Mouse (Mus musculus) thymus, postnatal 4 days (tissue): ENCODE measurements at regions not wholly inside any gene's neighbourhood (a gene's known extent, or its start where the extent isn't known, plus 50 kb on each side); places are given as distances from the start of the nearest gene placed in this dataset.

Experiments used
- DNase-seq: peaks from one replicate; pipeline ENCODE4 v3.0.0; 2021

- no peak for DNase-seq
Measured at GRCm38 (mm10) chr16:25042669-25043440, 243.8 kb upstream of the Tprg start.

DNA sequence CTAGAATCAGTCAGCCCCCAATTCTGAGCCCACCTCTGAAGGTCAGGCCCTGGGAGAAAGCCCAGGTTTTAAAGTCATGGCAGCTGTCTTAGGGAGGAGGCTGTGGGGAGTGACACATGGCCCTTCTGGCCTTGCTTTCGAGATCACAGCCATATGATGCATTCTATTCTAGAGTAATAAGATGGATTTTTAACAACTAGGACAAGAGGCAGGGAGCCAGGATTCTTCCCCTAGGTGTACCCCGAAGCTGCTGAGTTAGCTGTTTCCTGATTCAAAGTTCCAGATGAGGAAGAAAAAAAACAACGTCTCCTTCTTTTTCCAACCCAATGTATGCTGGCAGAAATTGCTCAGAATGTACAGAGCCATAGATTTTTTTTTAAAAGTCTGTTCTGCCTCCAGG, 242.0 kb upstream of the Tprg start:
- no peak for DNase-seq

DNA sequence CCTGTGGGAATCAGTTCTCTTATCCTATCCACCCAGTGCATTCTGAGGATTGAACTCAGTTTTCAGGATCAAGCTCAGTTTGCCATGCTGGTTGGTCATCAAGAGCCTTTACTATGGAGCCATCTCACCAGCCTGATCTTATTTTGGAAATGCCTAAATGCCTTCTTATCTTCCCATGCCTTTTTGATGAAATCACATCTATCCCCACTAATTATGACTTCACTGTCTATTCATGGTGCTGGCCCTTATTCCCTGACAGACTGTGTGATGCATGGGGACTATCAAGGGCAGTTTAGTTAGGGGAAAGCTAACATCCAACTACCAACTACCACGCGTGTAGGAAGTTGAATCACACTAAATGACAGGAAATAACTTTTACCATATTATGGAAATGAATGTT, 238.9 kb upstream of the Tprg start:
- DNase-seq = no peak

DNA sequence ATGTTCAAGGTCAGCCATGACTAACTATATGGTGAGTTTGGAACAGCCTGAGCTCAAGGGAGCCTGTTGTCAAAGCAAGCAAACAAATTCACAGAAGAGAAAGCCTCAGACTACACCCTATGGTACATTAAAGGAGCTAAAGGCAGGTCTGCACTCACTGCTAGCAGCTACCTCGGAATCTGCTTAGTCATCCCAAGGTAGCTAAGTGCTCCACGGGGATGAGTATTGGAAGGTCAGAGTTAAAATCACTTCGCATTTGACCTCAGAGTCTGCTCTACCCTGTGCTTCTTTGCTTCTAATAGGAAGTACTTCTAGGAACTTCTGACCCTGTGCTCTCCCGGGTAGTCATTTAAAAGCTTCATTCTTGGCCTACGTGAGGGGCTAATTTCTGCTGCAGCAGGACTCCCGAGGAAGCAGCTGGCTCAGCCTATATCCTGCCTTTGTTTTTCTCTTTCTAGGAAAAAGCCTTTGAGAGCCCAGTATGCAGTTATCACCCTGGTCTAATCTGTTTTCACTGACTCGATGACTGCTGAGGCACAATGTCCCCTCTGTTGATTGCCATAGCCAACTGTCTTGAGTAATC, 236.6 kb upstream of the Tprg start:
- DNase-seq = no peak

- no peak for DNase-seq
Measured at GRCm38 (mm10) chr16:25051044-25051443, 235.6 kb upstream of the Tprg start.

DNA sequence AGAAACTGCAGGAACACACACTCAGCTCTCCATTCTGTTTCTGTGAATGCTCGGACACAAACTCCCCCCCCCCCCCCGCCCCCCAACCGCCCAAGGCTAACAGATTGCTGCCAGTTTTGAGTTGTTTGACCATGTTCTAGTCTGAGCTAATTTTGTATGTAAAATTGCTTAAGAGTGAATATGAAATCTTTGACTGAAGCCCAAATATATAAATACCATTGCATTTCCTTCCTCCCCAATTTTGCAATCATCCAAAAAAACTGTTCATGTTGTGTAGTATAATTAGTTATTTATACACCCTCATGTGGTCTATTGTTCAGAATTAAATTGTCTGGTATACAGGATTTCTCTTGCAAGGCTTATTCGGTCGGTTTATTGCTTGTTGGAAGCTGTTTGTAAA, 234.2 kb upstream of the Tprg start:
- DNase-seq = no peak

DNA sequence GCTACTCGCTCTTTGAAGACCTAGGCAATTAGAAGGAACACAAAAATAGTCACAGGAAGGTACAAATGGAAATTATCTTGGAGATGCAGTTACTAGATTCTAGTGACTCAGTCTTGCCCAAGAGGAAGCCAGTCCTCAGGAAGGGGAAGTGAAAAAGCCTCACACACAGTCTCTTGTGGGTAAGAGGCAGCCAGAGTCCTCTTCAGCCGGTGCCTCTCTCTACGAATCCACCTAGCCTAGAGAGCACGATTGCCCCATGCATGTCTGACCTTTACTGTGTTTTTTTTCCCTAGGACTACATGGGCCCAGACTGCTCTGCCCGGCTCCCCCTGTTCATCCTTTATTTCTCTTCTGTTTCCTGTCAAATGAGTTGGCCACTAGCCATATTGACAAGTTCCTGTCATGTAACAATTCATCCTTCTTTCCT, 233.7 kb upstream of the Tprg start:
- DNase-seq = no peak

GRCm38 (mm10) chr16:25054304-25054703, 232.3 kb upstream of the Tprg start:
- DNase-seq = no peak

DNA sequence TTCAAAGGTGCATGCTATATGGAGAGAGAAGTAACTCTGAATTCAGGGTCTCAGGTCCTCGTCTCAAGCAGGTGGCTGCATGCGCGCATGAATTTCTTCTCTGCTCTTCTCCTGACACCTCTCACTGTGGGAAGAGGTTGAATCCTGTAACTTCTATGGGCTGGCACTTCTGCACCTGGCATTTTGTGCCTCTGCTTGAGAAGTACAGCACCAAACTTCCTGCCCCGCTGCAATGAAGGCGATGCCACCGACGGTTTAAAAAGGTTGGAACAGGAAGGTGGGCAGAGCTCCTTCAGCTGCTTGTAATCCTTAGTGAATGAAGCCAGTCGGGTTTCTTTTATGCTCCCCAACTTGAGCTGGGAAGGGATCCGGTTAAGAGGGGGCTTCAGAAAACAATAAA, 231.2 kb upstream of the Tprg start:
- peak; percentile 59 for DNase-seq

GRCm38 (mm10) chr16:25058051-25058747, 228.4 kb upstream of the Tprg start:
- DNase-seq = no peak

DNA sequence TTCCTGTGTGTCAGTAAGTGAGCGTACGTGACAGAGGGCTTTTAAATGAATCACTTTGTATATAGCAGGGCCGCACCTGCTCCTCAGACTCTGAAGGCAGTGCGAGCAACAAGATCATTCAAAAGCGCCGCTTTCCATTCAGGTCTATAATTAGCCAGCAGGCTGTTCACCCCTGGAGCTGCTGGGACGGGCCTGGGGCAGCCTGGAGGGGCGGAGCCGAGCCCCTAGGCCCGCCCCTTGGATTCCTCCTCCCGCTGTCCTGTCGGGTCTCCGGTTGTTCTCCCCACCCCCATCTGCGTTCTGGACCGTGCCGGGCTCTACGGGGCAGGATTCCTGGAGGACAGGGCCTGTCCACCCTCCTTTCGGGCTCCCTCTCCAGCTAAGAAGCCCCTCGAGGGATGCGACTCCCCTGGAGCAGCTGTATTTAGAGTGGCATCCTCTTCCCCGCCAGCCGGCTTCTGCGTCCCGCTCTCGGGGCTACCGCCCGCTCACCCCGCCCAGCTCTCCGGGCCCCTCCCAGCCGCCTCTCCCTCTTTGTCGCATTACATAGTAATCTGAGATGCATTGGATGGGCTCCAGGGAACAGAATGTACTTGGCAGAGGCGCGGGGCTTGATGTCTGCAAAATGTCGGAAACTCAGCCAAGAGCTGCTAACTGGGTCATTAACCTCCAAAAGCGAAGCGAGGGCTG, 227.7 kb upstream of the Tprg start:
- DNase-seq = peak; percentile 82

- peak; percentile 56 for DNase-seq
Measured at GRCm38 (mm10) chr16:25059504-25059992, 227.1 kb upstream of the Tprg start.

DNA sequence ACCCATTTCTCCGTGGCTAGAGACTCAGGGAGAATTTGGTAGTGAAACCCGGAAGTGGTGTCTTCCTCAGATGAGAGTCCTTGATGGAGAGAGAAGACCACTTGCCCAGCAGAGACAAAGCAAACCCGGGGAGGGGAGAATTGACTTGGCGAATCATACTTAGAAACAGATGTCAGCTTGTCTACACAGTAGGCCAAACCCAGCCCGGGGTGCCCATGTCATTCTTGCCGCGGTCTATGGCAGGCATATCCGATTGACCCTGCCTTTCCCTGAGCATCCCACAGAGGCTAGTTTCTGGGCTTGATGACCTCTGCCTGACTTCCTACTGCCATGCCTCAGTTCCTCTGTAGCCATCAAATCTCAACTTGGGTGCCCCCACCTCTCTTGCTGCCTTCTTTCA, 226.4 kb upstream of the Tprg start:
- DNase-seq = no peak

DNA sequence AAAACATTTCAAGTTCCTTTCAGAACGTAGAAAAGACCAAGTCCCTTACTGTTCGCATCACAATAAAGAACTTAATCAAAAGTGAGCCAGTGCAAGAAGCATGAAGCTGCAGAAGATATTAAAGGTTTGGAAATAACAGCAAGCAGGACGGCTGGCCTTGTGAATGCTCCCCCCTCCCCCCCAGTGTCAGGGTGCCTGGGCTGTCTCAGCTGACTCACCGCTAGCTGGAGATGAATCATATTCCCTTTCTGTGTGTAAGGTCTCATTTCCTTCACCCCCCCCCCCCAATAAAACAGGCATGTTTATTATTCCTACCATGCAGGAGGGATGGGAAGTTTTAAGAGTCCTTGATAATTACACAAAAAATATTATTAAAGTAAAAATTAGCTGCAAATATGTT, 225.0 kb upstream of the Tprg start:
- DNase-seq = no peak

GRCm38 (mm10) chr16:25063981-25064380, 222.6 kb upstream of the Tprg start:
- no peak for DNase-seq

DNA sequence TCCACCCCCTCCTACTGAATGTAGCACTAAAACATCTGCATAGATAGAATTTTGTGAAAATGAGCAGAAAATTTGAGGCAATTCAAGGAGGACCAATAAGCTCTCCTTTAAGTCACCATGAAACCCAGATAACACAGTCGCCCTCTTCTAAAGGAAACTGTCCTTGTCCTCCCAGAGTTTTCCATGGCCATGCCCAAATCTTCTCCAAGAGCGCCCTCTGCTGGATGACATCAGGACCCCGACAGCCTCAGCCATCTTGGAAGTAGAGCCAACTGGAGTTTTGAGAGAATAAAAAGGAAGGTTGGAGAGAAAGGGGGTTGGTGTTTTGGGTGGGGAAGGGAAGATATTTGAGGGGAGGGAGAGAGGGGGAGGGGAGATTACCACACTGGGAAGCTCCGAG, 222.1 kb upstream of the Tprg start:
- DNase-seq = peak; percentile 92

GRCm38 (mm10) chr16:25066822-25067221, 219.8 kb upstream of the Tprg start:
- no peak for DNase-seq

- peak; percentile 52 for DNase-seq
Measured at GRCm38 (mm10) chr16:25067276-25068249, 219.1 kb upstream of the Tprg start.

DNA sequence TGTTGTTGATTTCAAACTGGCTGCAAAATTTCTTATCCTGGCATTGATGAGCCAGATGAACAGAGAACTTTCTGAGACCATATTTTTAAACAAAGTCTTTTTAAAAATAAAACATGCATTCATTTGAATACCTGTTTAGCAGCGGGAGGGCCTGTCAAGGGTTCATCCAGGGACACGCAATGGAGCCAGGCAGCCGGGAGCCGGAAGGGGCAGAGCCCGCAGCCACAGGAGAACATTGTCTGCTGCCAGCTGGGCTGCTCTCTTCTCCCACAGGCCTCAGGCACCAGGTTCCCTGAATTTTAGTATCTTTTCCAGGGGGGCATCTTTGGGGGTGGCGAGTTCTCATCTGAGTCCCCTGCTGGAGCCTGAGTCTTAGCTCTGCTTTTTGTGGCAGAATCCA, 205.8 kb upstream of the Tprg start:
- no peak for DNase-seq

DNA sequence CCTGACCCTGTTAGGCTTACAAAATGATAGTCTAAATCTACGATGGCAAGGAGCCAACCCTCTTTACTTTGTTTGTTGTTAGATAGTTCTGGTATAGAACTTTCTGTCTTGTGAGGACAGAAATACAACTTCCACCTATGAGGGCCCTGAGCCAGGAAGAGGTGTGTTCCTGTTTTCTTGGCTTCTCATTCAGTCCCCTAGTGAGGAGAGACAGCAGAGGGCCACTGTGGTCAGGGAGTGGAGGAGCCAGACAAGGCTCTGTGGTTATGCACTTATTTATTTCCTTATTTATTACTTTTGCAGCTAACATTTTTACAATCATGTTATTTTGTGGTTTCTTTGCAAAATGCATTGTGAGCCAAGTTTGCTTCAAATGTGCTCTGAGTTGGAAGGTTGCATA, 202.9 kb upstream of the Tprg start:
- no peak for DNase-seq

GRCm38 (mm10) chr16:25087741-25088648, 198.6 kb upstream of the Tprg start:
- DNase-seq = no peak
